Mouse (Mus musculus) olfactory bulb, adult 2 months (tissue): ENCODE results near the gene Akt3.

ENCODE experiments used
- CTCF ChIP-seq: fragments of 200-500 bp; IDR thresholded peaks from 2 replicates; pipeline ENCODE4 v1.5.1; 2012; ENCODE audit warnings: low read depth, mild to moderate bottlenecking, low read length, moderate library complexity; ENCODE audit not compliant: insufficient read depth
- POLR2A ChIP-seq: fragments of 200-500 bp; IDR thresholded peaks from 2 replicates; pipeline ENCODE4 v1.6.1; 2012; ENCODE audit warnings: mild to moderate bottlenecking, low read depth, low read length, moderate library complexity; ENCODE audit not compliant: insufficient read depth

- TF ChIP-seq CTCF: no peak
- TF ChIP-seq POLR2A: no peak
These were observed 86.7 kb downstream of the Akt3 start for GRCm38 (mm10) chr1:177171300-177171699.
